Mouse (Mus musculus): ENCODE measurements around the gene Ckm.
A peak's percentile ranks its signal among the peaks of the same experiment; 100 is the strongest.

The Ckm gene

DNA sequence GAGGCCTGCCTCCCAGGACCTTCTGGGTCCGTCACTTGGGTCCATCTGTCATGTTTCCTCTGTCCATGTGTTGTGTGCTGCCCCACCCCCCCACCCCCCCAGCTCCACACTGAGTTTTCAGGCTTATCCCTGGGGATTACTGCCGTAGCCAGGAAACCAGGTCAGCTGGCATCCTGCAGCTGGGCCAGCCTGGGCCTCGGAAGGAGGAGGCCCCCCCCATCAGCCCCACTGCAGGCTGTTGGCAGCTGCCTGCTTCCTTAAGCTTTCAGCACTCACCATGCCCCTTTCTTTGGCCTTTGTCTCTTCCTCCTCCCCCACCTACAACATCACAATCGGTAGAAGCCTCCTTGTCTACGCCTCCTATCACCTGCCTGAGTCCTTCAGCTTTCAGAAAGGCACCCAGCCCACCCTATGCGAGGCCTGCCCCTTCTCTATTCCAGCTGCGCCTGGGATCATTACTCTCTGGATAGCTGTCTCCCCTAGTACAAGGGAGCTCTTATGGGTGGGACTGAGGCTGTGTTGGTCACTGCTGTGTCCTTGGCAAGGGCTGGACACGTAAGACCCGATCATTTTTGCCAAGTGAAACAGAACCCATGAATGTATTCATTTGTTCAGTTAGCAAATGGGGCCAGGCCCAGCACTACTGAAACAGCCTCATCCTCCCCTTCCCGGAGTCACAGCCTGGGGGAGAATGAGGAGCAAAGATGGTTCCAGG, 15.7 kb upstream of the Ckm start:
- DNase-seq (ENCODE audit: low spot score) = no peak

DNA sequence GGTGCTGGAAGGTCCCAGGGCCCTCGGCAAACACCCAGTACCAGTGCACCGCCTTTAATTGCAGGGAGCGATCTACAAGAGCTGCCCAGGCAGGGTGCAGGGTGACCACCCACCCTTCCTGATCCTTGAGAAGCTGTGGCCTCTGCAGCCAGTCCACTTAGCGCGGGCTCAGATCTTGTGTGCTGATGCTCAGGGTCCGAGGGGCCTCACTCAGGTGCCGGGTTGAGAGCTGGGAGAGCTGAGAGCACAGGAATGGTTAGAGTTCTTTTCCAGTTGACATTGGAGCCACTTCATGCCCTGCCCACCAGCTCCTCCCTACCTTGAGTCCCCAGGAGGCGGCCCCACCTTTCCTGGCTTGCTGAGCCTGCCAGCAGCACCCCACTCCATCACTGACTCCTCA, 10.1 kb upstream of the Ckm start:
- no peak for DNase-seq (ENCODE audit: low spot score)

DNA sequence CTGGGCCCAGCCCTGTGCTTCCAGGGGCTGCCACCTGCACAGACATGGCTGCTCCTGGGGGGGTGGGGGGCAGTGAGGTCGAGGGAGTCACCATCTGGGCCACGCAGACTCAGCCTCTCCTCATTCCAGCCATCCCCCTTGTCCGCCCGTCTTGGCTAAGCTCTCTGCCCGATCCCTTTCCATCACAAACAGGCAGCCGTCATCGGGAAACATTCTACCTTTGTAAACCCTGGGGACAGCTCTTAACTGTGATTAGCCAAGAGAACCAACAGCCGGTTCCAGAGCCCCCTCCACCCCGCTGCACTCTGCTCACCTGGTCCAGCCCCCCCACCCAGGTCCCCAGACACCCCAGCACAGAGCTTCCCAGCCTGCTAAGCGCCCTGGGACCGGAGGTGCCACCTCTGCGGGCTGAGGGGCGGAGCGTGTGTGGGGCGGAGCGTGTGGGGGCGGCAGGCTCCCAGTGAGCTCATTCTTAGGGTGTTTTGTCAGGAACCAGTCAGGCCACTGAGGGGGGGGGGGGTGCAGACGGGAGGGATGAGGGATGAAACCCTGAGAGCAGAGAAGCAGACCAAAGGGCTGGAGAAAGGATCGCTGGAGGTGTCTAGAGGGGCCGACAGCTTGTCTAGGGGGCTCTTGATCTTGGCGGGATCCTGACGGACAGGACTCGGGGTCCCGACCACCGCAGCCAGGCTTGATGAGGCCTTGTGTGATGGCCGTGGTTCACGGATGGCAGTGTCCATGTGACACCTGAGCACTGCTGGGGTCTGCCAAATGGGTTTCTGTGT, 4.9 kb upstream of the Ckm start:
- no peak for DNase-seq (ENCODE audit: low spot score)

DNA sequence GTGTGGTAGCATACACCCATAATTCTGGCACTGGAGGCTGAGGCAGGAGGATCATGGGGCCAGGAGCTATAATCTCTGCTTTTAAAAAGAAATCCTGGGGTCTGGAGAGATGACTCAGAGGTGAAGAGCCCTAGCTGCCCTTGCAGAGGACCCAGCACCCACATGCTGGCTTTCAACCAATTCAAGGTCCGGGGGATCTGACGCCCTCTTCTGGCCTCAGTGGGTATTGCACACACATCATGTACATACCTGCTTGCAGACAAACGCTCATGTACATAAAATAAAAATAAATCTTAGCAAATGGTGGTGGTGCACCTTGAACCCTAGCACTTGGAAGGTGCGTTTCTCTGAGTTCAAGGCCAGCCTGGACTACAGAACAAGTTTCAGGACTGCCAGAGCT, 3.6 kb upstream of the Ckm start:
- DNase-seq (ENCODE audit: low spot score) = no peak

DNA sequence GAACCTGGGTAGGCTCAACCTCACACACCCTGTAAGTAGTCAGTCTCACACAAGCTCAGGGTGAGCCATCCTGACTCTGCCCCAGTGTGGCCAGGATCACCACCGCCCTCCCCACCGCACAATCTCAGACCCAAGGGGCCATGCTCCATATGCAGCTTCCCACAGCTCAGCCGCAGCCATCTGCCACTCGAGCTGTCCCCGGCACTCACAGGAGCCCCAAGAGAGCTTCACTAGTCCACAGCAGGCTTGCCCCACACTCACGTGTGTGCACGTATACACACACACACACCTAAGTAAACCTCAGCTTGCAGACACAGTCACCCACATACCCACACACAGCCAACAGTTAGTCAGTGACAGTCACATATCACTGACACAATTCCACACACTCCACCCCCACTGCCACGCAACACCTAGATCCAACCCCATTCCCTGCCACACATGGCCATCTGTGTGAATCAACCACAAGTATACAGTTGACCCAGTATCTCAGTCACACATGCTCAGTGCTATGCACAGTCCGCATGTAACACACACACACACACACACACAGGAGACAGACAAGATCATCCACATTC, 2.0 kb upstream of the Ckm start:
- DNase-seq (ENCODE audit: low spot score) = no peak

DNA sequence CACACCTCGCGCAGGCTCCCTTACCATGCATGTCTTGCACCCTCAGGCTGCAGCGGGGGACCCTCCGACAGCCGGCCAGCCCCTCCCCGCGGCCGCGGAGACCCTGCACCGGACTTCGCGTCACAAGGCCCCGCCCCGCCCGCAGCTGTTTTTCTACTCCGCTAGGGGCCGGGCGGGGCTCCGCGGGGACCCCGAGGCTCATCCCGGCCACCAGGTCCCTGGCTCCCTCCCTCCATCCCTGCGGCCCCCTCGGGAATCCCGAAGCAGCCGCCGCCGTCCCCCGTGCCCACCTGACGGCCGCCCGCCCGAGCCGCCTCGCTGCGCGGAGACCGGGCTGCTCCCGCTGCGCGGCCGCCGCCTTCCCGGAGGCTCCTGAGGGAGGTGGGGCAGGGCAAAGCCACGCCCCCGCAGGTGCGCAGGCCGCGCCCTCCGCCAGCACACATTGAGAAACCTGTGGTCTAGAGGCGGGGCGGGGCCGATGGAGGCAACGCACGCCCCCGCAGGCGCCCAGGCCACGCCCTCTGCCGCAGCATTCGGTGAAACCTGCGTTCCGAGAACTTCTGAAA, 762 bp upstream of the Ckm start, which contains the start of gene Klc3:
Klc3 (minus strand) TSS at position 374 of the 566 bp plus-strand sequence.
- DNase-seq (ENCODE audit: low spot score) = peak; percentile 43

DNA sequence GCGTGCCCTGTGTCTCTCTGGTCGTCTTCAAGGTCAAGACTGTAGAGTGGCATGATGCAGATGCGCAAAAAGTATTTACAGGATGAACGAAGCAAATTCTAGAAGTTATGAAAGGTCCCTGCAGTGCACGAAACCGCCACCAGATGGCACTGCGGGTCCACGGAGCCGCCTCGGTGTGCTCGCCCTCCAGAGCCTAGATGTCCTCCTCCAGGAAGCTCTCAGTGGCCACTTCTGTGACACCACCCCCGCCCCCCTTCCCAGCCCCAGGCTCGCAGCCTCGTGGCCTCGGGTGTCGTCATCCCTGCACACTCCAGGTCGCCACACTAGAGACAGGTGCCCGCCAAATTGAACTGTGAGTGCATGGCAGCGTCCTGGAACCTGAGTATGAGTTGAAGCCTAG, 841 bp downstream of the Ckm start:
- DNase-seq (ENCODE audit: low spot score) = no peak

DNA sequence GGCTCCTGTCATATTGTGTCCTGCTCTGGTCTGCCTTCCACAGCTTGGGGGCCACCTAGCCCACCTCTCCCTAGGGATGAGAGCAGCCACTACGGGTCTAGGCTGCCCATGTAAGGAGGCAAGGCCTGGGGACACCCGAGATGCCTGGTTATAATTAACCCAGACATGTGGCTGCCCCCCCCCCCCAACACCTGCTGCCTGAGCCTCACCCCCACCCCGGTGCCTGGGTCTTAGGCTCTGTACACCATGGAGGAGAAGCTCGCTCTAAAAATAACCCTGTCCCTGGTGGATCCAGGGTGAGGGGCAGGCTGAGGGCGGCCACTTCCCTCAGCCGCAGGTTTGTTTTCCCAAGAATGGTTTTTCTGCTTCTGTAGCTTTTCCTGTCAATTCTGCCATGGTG, 5.2 kb downstream of the Ckm start:
- DNase-seq (ENCODE audit: low spot score) = no peak

DNA sequence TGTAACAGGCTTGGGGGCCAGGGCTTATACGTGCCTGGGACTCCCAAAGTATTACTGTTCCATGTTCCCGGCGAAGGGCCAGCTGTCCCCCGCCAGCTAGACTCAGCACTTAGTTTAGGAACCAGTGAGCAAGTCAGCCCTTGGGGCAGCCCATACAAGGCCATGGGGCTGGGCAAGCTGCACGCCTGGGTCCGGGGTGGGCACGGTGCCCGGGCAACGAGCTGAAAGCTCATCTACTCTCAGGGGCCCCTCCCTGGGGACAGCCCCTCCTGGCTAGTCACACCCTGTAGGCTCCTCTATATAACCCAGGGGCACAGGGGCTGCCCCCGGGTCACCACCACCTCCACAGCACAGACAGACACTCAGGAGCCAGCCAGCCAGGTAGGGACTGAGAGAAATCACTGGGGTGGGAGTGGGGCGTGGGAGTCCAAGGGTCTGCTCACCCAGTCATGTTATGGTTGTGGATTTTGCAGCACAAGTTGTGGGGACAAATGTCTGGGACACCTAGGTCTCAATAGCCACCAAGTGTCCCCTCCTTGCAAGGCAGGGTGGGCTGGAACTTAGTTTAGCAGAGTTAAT, 6.3 kb downstream of the Ckm start:
- peak; percentile 55 for DNase-seq (ENCODE audit: low spot score)

DNA sequence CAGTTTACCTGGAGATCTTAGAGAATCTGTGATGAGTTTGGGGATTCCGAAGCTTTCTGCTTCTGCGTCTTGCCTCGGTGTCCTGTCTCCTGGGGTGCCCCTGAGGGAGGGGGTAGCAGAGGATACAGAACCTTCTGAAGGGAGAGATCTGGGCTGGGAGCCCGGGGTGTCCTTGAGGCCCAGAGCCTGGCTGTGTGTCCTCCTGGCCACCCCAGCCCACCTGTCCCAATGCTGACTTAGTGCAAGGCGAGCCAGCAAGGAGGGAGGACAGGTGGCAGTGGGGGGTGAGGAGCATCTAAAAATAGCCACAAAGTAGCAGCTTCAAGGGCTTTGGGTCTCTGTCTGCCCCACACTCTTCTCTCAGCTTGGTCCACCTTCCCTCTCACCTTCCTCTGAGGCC, 7.2 kb downstream of the Ckm start:
- no peak for DNase-seq (ENCODE audit: low spot score)

DNA sequence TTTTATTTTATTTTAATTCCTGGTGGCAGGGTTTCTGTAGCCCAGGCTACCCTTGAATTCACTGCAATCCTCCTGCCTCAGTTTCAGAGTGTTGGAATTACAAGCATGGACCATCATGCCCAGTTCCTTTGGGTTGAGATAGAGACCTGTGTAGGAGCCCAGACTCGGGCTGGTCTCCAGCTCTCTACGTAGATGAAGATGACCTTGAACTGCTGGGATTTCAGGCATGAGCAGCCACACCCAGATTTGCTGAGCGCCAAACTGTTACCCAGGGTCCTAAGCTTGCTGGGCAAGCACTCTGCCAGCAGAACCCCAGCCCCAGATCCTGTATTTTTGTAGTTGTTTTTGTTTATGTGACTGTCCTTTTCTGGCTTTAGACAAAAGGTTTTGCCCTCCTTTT, 8.9 kb downstream of the Ckm start:
- no peak for DNase-seq (ENCODE audit: low spot score)

DNA sequence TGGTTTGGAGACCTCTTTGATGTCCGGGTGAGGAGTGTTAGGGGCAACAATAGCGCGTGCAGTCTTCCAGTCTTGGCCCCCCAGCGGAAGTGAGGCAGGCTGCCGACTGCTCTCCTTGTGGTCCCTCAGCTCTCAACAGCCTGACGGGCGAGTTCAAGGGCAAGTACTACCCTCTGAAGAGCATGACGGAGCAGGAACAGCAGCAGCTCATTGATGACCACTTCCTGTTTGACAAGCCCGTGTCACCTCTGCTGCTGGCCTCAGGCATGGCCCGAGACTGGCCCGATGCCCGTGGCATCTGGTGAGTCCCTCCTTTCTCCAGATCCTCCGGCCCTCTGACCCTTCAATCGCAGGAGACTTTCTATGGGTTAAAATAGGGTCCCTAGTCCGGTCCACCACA, 12.0 kb downstream of the Ckm start:
- DNase-seq (ENCODE audit: low spot score) = no peak

DNA sequence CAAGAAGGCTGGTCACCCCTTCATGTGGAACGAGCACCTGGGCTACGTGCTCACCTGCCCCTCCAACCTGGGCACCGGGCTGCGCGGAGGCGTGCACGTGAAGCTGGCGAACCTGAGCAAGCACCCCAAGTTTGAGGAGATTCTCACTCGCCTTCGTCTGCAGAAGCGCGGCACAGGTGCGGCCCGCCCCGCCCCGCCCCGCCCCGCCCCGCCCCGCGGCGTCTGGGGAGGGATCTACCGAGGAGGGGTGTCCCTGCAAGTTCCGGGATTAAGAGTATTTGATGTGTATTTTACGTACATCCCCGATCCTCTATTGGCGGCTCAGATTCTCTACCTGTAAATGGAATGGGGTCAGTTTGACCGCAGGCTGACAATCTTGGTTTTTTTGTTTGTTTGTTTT, 15.5 kb downstream of the Ckm start:
- no peak for DNase-seq (ENCODE audit: low spot score)

DNA sequence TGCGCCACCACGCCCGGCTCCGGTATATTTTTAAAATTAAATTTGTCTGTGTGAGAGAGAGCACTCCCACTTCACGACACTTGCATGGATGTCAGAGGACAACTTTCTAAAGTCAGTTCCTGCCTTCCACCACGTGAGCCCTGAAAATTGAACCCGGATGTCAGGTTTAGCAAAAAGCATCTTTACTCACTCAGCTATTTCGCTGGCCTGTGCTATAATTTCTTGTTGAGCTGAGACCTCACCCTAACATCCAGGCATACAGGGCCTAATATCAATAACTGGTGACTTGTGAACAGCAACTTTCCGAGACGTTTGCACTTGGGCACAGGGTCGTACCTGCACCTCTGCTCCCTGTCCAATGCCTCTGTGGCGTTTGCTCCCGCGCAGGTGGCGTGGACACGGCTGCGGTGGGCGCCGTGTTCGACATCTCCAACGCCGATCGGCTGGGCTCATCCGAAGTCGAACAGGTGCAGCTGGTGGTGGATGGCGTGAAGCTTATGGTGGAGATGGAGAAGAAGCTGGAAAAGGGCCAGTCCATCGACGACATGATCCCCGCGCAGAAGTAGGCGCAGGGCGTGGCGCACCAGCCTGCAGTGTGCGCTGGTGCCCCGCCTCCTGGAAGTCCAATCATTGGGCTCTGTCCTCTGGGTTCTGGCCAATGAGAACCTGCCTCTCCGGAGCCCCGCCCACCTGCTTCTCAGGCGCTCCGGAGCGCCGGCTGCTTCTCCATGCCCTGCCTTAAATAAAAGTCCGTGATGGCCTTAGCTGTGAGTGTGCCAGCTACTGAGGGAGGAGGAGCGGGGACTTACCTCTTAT, 16.5 kb downstream of the Ckm start:
- peak; percentile 85 for DNase-seq (ENCODE audit: low spot score)

DNA sequence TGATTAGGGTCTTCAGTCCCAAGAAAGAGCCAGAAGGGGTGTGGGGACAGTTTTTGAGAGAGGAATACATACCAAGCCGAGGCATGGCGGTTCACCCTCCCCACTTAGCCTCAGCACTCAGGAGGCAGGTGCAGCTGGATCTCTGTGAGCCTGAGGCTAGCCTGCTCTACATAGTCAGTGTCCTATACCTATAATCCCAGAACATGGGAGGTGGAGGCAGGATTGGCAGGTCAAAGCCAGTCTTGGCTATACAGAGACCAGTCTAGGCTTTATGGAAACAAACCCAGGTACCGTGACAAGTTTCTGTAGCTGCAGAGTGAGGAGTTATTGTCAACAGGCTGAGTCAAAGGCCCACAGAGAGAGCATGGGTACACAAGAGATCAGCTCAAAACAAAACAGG, 18.5 kb downstream of the Ckm start:
- no peak for DNase-seq (ENCODE audit: low spot score)

DNA sequence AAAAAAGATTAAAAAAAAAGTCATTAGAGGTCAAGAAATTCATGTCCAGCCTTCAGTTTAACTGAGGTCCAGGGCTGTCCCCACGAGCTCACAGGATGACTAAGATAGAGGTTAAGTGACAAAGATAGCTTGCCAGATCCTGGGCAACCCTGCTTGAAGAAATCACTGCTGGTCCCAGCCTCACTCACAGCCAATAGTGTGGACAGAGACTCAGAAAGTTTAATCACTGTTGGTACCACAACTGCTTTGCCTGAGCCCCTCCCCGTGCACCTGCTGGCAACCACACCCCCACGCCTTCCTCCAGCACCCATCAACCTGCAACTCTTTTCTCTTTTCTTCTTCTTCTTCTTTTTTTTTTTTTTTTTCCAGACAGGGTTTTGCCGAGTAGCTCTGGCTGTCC, 19.5 kb downstream of the Ckm start:
- DNase-seq (ENCODE audit: low spot score) = no peak

DNA sequence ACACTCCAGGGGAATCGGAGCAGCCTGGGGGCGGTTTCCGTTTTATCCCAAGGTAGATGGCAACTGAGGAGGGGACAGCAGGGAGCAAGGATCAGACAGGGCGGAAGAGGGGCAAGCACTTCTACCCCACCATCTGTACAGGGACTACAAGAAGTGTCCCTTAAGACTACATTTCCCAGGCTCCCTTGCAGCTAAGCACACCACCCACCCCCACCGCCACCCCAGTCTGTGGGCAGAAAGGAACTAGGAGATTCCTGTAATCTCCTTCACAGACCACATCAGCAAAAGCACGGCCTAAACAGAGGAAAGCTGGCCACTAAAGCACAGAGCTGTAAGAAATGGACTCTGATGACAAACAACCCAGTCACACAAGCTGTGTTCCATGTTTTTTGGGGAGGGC, 21.8 kb downstream of the Ckm start:
- no peak for DNase-seq (ENCODE audit: low spot score)

DNA sequence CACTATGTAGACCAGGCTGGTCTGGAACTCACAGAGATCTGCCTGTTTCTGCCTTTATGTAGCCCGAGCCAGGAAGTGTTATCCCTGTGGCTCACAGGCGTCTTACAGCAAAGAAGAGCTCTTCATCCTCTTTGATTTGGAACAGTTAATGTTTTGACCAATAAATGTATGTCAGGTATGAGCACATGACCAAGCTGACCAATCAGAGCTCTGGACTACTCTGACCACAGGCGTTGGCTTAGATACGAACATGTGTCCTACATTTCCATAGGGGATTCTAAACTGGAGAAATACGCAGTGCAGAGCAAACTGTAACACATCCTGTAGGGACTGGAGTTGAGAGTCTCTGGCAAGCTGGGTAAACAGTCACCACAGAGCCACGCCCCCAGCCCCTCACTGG, 22.3 kb downstream of the Ckm start:
- no peak for DNase-seq (ENCODE audit: low spot score)

DNA sequence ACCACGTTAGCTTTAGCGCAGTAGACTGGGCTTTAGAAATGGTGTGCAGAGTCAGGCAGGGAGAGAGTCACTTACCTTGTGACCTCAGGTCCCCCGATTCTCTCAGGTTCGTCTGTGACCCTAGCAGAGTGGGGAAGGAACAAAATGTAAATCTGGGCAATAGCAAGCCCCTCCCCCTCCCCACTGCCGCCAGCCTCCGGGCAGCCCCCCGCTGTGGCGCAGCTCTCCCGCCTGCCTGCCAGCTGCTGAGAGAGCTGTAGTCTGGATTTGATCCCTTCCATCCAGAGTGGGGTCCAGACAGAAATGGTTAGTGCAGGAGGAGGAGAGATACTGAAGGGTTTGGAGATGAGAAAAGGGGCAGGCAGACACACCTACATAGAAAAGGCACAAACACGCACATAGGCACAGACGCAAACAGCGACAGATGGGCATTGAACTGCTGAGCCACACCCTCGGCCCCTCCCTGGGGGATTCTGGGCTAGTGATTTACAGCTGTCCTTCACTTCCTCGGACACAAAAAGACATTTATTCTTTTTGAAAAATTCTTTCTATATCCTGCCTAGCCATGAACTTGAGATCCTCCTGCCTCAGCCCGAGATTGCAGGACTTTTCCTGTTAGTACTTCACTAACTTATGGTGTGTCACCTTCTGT, 23.5 kb downstream of the Ckm start:
- DNase-seq (ENCODE audit: low spot score) = no peak

DNA sequence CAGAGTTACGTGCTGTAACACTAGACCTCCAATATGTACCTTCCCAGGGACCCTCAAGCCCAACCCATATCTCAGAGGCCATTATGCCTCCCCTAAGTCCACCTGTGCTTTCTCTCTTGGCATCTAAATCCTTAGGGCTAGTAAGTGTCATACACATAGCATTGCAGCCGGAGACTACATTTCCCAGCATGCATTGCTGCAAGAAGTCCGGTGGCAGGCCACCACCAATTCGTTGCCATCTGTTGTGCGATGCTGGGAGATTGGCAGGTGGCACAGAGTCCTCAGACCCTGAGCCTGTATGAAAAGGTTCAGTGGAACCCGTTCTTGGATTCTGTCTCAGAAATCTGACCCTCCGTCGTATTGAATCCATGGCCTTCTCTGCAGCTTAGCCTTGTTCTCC, 25.1 kb downstream of the Ckm start:
- no peak for DNase-seq (ENCODE audit: low spot score)

DNA sequence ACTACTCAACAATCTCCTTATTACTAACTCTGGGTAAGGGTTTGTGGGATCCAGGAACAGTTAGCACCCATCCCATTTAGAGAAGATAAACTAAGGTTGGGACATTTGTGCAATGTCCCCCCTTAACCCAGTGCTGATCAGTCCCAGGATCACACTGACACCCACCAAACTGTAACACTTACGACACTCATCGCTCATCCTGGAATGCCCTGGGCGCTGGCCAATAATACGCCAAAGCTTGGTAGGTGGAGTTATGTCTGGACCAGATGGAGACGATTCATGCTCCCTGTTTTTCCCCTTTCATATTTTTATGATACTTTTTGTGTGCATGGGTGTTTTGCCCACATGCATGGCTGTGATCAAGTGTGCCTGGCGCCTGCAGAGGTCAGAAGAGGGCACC, 25.8 kb downstream of the Ckm start:
- no peak for DNase-seq (ENCODE audit: low spot score)
